8 mouse cellular contexts compared by ENCODE assay signal in the genomic region with DNA sequence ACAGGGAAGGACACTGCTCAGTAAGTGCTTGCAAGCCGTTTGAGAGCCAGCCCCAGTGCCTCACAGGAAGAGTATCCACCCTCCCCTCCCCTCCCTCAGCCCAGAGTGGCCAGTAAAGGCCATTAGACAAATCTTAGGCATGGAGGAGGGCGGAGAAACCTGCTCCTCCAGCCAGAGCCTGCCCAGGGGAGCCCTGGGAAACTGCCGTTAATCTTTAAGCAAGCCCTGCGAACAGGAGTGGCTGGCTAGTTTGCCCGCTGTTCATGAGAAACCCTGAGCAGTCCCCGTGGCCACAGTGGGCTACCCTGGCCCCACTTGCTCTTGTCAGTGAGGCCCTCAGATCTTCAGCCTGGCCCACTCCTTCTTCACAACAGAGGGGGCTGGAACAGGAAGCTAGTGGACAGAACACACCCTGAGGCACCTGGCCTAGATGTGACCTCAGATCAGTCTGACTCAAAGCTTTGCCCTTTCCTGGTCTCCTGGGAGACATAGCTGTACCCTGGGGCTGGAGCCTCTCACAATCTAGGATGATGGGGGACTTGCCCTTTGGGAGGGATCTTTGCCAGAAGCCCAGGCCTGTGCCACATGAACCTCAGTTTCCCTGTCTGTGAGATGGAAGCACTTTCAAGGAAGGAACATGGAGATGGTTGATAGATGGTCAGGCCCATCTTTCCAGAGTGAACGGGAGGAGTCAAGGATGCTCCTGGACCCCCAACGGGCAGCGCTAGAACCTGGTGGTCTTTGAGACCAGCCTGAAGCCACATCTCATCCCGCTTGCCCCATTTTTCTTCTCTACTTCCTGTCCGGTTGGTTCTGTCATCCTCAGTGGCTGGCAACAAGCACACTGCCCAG. TPM values are rescaled to one million over a fixed set of nuclear protein-coding genes. Genes with fewer than 3 reads are reported as not detected.
DNase-seq lines count a peak whose midpoint lies in the region; ATAC-seq and TF ChIP-seq lines count a peak whose summit lies in the region.

No protein-coding gene starts in this region.

- peaks cover 17% of the 10 kb centered on the region for H3K4me1 ChIP-seq in forebrain, postnatal 0 days (ENCODE audit: insufficient read depth)

- TF ChIP-seq CTCF in forebrain, postnatal 0 days (IDR thresholded peaks at IDR 0.05; ENCODE audit: low read depth), result no peak

- H3K27ac ChIP-seq in forebrain, postnatal 0 days (ENCODE audit: low read depth, low read length), result peak overlapping the region; percentile 94

- ATAC-seq in forebrain, postnatal 0 days, result no peak
- no peak for ATAC-seq in cerebellum, adult (ENCODE audit: insufficient number of reproducible peaks, low FRiP score, low TSS enrichment)

- no peaks in the 10 kb centered on the region for H3K9me3 ChIP-seq in forebrain, postnatal 0 days (ENCODE audit: low read length)

- peak overlapping the region; percentile 90 for H3K4me2 ChIP-seq in forebrain, postnatal 0 days (ENCODE audit: low read depth)

- H3K9ac ChIP-seq in forebrain, postnatal 0 days, result peak overlapping the region; percentile 98

- peak overlapping the region; percentile 94 for H3K4me3 ChIP-seq in forebrain, postnatal 0 days (ENCODE audit: low read depth, low read length)

- H3K36me3 ChIP-seq in forebrain, postnatal 0 days (ENCODE audit: insufficient read depth), result 0 out of 2 replicates have a peak, but pooled peaks cover 3% of the 10 kb centered on the region

- H3K27me3 ChIP-seq in forebrain, postnatal 0 days (ENCODE audit: insufficient read depth, low read length), result no peaks in the 10 kb centered on the region

- 55% methylated on average over 11 of the region's 11 CpGs for WGBS in forebrain, postnatal 0 days

- peak; percentile 35 for DNase-seq in ovary, postnatal 36 days (ENCODE audit: low spot score)
- DNase-seq in ovary, postnatal 14 days (ENCODE audit: low spot score), result no peak
- no peak for DNase-seq in forebrain, postnatal 0 days
- peak; percentile 87 for DNase-seq in kidney, adult 18-20 months
- DNase-seq in lung, adult 18-20 months, result peak; percentile 76 to 89
- peak; percentile 60 for DNase-seq in retina, postnatal 1 day
- no peak for DNase-seq in c-Kit-positive CD71-positive TER-119-positive erythroid progenitor cells, embryonic 14.5 days (ENCODE audit: low spot score)

RNA-seq across cellular contexts. Expression of a gene that starts 4.8 kb away (rescaled TPM):
- total RNA-seq in forebrain, postnatal 0 days (2014; rRNA removed), result 96.0 and 124 TPM in 2 replicates
- 22.8 and 29.1 TPM in 2 replicates for polyA plus RNA-seq in forebrain, postnatal 0 days (2015; fragmentation: Nextera tagmentation; extraction: Ambion mirVana)

RNA-seq across cellular contexts. Expression of a gene that starts 55.7 kb away (rescaled TPM):
- 69.9 and 73.6 TPM in 2 replicates for total RNA-seq in forebrain, postnatal 0 days (2014; rRNA removed)
- polyA plus RNA-seq in forebrain, postnatal 0 days (2015; fragmentation: Nextera tagmentation; extraction: Ambion mirVana), result 139 TPM in 2 replicates

Comparison
In these comparisons a context has a peak if more than half of its experiments do, and no peak if none do; other contexts are left out.
1. DNase-seq: peak in ovary, postnatal 36 days (single experiment), kidney, adult 18-20 months (single experiment), lung, adult 18-20 months (2 of 2) and retina, postnatal 1 day (single experiment); none in ovary, postnatal 14 days (single experiment), forebrain, postnatal 0 days (single experiment) and c-Kit-positive CD71-positive TER-119-positive erythroid progenitor cells, embryonic 14.5 days (single experiment).